Mouse (Mus musculus) cortical plate, adult 2 months (tissue): ENCODE results near the gene Scaf1.

ENCODE experiments used
- CTCF ChIP-seq: fragments of 200-500 bp; IDR thresholded peaks from 2 replicates; pipeline ENCODE4 v1.5.1; 2011; ENCODE audit warnings: mild to moderate bottlenecking, control low read depth, low read length; ENCODE audit not compliant: insufficient read depth; ENCODE audit errors: extremely low read depth
- POLR2A ChIP-seq: fragments of 200-500 bp; IDR thresholded peaks from 2 replicates; pipeline ENCODE4 v1.6.1; 2011; ENCODE audit warnings: mild to moderate bottlenecking, low read length, control low read depth; ENCODE audit not compliant: insufficient read depth; ENCODE audit errors: extremely low read depth

DNA sequence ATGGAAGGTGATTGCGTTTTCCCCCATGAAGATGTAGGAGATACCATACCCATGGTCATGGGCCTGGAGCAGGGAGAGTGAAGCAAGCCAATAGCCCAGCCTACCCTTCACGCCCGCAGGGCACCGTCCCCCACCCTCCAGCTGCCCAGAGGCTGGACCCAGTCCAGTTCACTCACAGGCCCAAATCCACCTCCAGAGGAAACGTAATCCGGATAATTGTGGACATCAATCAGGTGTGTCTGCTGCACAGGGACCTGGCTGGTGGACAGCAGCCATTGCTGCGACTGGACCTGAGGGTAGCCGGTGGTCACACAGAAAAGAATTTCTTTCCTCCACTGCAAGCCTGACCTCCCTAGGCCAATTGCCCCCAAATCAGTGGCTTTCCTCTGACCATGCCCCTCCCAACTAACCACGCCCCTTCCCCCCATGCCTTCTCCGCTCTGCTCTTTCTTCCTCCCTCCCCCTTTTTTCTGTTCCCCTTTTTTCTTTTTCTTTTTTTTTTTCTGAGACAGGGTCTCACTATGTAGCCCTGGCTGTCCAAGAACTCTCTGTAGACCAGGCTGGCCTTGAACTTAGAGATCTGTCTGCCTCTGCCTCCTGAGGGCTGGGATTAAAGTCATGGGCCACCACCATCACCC, 56.2 kb downstream of the Scaf1 start:
- no peak for TF ChIP-seq CTCF
- no peak for TF ChIP-seq POLR2A
